Mouse (Mus musculus) intestine, embryonic 14.5 days (tissue): ENCODE data around the gene Fahd2a. TPM values are rescaled to one million over a fixed set of nuclear protein-coding genes. Genes with fewer than 3 reads are reported as not detected.

Source experiments
- ATAC-seq: fragments of 200-750 bp; cut with Nextera tagmentation; replicated peaks from 2 replicates; pipeline ENCODE4 v1.8.0; 2017; ENCODE audit warnings: low read depth, moderate number of reproducible peaks, moderate TSS enrichment, moderate library complexity; ENCODE audit not compliant: low FRiP score, low TSS enrichment
- DNase-seq: peaks from one replicate; pipeline ENCODE4 v3.0.0-alpha.2; 2018; ENCODE audit warnings: low spot score
- H3K27ac ChIP-seq: fragments of 300-500 bp; sonication (generic); 2 replicates; pipeline ENCODE4 v1.5.1; 2014; ENCODE audit warnings: low read depth, mild to moderate bottlenecking, control low read depth
- H3K27me3 ChIP-seq: fragments of 300-500 bp; sonication (generic); replicated peaks from 2 replicates; pipeline ENCODE4 v1.6.1; 2014; ENCODE audit warnings: low read length, control low read depth; ENCODE audit not compliant: control insufficient read depth, insufficient read depth
- H3K36me3 ChIP-seq: fragments of 300-500 bp; sonication (generic); 2 replicates; pipeline ENCODE4 v1.6.1; 2014; ENCODE audit warnings: low read length, control low read depth; ENCODE audit not compliant: control insufficient read depth, insufficient read depth
- H3K4me1 ChIP-seq: fragments of 300-500 bp; sonication (generic); replicated peaks from 2 replicates; pipeline ENCODE4 v1.6.1; 2014; ENCODE audit warnings: low read length, control low read depth, mixed read lengths; ENCODE audit not compliant: control insufficient read depth, insufficient read depth
- H3K4me2 ChIP-seq: fragments of 300-500 bp; sonication (generic); 2 replicates; pipeline ENCODE4 v1.6.1; 2014; ENCODE audit warnings: low read length
- H3K4me3 ChIP-seq: fragments of 300-500 bp; sonication (generic); 2 replicates; pipeline ENCODE4 v1.5.1; 2014; ENCODE audit warnings: low read depth, low read length, control low read depth, mixed read lengths
- H3K9ac ChIP-seq: fragments of 300-500 bp; sonication (generic); 2 replicates; pipeline ENCODE4 v1.6.1; 2014; ENCODE audit warnings: mild to moderate bottlenecking, low read length
- H3K9me3 ChIP-seq: fragments of 300-500 bp; sonication (generic); 2 replicates; pipeline ENCODE4 v1.6.1; 2016; ENCODE audit warnings: low read length, control low read depth; ENCODE audit not compliant: control insufficient read depth
- WGBS: fragments of 180-500 bp; shearing (Covaris S2); extraction: QIAGEN DNeasy Blood & Tissue Kit; methylation state at CpG from one replicate; pipeline ENCODE4 v1.1.7; 2014; 5-methylcytosine and 5-hydroxymethylcytosine counted together
- polyA plus RNA-seq: library from polyadenylated mRNA; unstranded; fragments of >200 nt; fragmentation: Nextera tagmentation; extraction: Ambion mirVana; gene quantifications from 2 replicates; pipeline ENCODE4 v1.2.1, GENCODE M21; 2014

Gene Fahd2a
- polyA plus RNA-seq, 1 experiment from 2014 or later = 21.9 TPM

- 56% methylated on average over 2 of the region's 2 CpGs for WGBS
Observed at GRCm38 (mm10) chr2:127387521-127387920, 56.8 kb downstream of the Fahd2a start.

More at GRCm38 (mm10) chr2:127387521-127387920, 56.8 kb downstream of the Fahd2a start:
- no peaks in the 10 kb centered on the region for H3K9me3 ChIP-seq
- H3K4me3 ChIP-seq = no peak overlapping the region
- no peak for DNase-seq
- ATAC-seq = no peak
- H3K27me3 ChIP-seq = no peaks in the 10 kb centered on the region
- 0 out of 2 replicates have a peak, but pooled peaks cover 2% of the 10 kb centered on the region for H3K4me1 ChIP-seq
- H3K27ac ChIP-seq = no peak overlapping the region
- no peak overlapping the region for H3K9ac ChIP-seq
- no peaks in the 10 kb centered on the region for H3K36me3 ChIP-seq
- no peak overlapping the region for H3K4me2 ChIP-seq

Other genes with a start within 250 kb of the Fahd2a start
- 2.0 and 2.2 TPM in 2 replicates for gene 1810024B03Rik, start 236.3 kb downstream of the Fahd2a start, polyA plus RNA-seq
- gene Snrnp200, start 236.2 kb downstream of the Fahd2a start, polyA plus RNA-seq = 67.8 and 77.2 TPM in 2 replicates
- 62.6 and 64.7 TPM in 2 replicates for gene Ciao1, start 196.7 kb downstream of the Fahd2a start, polyA plus RNA-seq
- gene Tmem127, start 196.7 kb downstream of the Fahd2a start, polyA plus RNA-seq = 20.4 and 21.5 TPM in 2 replicates
- gene Stard7, start 174.3 kb downstream of the Fahd2a start, polyA plus RNA-seq = 93.8 and 94.5 TPM in 2 replicates
- 2.5 and 4.5 TPM in 2 replicates for gene Dusp2, start 108.4 kb downstream of the Fahd2a start, polyA plus RNA-seq
- gene Astl, start 105.9 kb downstream of the Fahd2a start, polyA plus RNA-seq = not detected in 2 replicates
- 0.66 and 0.85 TPM in 2 replicates for gene Adra2b, start 81.4 kb downstream of the Fahd2a start, polyA plus RNA-seq
- 0.07 and 0.08 TPM in 2 replicates for gene Gpat2, start 19.4 kb downstream of the Fahd2a start, polyA plus RNA-seq
- gene Kcnip3, start 77.5 kb upstream of the Fahd2a start, polyA plus RNA-seq = 7.6 and 7.8 TPM in 2 replicates
- gene Prom2, start 96.9 kb upstream of the Fahd2a start, polyA plus RNA-seq = 1.1 TPM in 2 replicates
- gene Zfp661, start 142.5 kb upstream of the Fahd2a start, polyA plus RNA-seq = 4.0 and 4.4 TPM in 2 replicates
- 154 and 155 TPM in 2 replicates for gene Mrps5, start 142.7 kb upstream of the Fahd2a start, polyA plus RNA-seq
- gene Mal, start 212.1 kb upstream of the Fahd2a start, polyA plus RNA-seq = 0.60 and 0.81 TPM in 2 replicates